Mouse (Mus musculus) common myeloid progenitor, adult 5-6 weeks (primary cell): Measurements from ENCODE around the gene Gga1. TPM values are rescaled to one million over a fixed set of nuclear protein-coding genes. Genes with fewer than 3 reads are reported as not detected.

Experiments
- ATAC-seq: replicated peaks from 2 replicates; pipeline ENCODE4 v1.8.0; 2016; ENCODE audit warnings: low read depth, mild to moderate bottlenecking, moderate TSS enrichment, inconsistent platforms; ENCODE audit not compliant: poor library complexity, severe bottlenecking
- total RNA-seq: library from RNA; stranded (forward); fragments of 200-1000, 187-1606 nt; gene quantifications from 2 replicates; pipeline ENCODE4 v1.2.3, GENCODE M21; 2017

Gene Gga1
- total RNA-seq, result 9.3 and 19.5 TPM in 2 replicates

- peak; percentile 67 for ATAC-seq
Measured at GRCm38 (mm10) chr15:78876991-78877809, at the start of gene Gga1. Gene Gga1, plus strand, starts transcription at chr15:78877190.

- no peak for ATAC-seq
Measured at GRCm38 (mm10) chr15:78828315-78828714, 48.7 kb upstream of the Gga1 start.

DNA sequence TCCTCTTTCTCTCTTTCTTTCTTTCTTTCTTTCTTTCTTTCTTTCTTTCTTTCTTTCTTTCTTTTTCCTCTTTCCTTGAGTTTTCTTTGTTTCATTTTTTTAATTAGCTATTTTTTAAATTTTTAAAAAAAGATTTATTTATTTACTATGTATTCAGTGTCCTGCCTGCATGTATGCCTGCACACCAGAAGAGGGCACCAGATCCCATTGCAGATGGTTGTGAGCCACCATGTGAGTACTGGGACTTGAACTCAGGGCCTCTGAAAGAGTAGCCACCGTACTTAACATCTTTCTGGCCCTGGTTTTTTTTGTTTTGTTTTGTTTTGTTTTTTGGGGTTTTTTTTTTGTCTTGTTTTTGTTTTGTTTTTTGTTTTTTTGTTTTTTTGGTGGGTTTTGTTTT, 47.4 kb upstream of the Gga1 start:
- no peak for ATAC-seq

DNA sequence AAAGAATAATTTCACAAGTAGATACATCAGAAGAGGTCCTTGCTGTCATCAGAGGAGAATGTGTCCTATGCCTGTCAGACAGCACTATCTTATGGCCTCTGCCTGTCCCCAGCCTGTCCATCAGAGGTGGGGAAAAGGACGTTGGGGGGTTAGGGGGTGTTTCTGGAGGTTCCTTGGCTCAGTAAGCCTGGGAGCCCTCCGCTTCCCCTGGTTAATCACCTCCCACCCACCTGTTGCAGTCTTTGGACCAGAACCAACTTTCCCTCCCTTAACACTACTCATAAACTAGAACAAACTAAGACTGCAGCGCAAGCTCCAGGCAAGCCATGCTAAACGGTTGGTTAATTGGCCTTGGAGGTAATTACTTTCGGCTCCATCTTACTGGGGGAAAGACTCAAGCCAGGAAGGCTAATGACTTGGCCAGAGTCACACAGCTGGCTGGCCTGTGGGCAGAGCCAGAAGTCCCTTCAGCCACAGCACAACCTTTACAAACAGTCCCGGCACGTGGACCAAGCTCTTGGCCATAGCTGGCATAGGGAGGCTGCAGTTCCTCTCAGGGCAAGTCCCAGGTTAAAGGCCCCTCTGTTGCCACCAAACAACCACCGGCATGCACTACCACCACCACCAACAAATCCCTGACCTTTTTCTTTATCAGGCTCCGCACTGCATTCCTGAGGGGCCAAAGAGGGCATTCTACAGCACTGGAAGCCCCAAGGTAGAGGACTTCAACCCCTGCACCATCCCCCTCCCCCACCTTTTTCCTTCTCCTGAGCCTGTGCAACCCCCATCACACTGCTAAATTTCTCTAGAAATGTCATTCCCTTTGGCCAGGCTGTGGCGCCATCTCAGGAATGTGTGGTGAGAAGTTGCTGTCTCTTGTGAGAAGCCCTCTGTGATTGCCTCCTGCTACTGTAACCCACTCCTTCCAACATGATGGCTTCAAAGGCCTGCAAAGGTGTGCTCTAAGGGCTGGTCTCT, 46.0 kb upstream of the Gga1 start:
- no peak for ATAC-seq

GRCm38 (mm10) chr15:78831720-78832657, 45.0 kb upstream of the Gga1 start:
- ATAC-seq, result no peak

- no peak for ATAC-seq
Measured at GRCm38 (mm10) chr15:78832701-78833123, 44.3 kb upstream of the Gga1 start.

DNA sequence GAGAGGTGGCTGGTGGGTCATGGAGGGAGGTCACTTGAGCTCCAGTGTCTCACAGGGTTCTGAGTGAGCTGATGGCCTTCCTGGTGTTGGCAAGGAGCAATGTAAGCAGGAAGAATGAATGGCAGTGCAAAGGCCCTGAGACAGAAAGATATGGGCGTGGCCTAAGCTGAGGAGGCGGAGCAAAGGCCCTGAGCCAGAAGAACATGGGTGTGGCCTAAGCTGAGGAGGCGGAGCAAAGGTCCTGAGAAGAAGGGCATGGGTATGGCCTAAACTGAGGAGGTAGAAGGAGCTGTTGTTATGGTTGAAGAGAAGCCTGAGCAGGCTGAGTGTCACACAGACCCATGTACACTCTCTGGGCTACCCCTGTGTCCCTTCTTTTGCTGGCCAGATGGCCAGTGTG, 43.4 kb upstream of the Gga1 start:
- ATAC-seq, result no peak

- ATAC-seq, result no peak
Measured at GRCm38 (mm10) chr15:78834233-78835005, 42.6 kb upstream of the Gga1 start.

DNA sequence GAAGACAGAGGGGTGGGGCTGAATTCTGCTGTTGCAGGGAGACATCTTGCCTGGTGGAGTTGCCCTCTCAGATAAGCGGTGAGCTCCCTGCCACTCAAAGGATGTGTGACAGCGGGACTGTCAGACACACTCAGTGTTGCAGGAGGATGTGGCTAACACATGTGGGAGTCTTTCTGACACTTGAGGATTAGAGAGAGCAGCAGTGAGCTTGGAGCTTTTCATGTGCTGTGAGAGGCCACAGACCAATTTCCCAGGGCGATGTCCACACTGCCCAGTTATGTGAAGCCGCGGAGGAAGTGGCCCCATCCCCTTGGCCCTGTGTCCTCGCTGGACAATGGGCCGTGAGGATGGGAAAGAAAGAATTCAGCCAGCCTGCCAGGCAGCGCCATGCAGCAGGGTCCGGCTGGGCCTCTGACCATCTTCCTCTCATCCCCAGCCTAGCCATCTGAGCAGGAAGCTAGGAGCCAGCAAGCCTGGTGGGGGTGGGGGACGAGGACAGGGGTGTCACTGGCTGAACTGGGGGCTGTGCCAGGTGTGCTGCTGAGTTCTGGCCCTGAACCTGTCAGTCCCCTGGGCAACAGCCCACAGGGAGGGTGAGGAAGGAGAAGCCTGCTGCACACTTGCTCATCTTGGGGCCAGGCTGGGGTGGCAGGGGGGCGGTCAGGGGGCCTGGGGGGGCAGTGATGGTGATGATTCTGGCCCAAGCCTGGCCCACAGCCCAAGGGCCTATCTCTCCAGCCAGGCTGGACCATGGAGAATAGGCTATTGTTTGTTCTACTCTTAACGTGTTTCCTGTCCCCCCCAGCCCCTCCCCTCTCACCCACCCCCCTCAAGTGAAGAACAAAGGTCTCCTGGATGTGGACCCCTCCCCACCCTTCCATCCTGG, 41.5 kb upstream of the Gga1 start:
- ATAC-seq, result peak; percentile 87

DNA sequence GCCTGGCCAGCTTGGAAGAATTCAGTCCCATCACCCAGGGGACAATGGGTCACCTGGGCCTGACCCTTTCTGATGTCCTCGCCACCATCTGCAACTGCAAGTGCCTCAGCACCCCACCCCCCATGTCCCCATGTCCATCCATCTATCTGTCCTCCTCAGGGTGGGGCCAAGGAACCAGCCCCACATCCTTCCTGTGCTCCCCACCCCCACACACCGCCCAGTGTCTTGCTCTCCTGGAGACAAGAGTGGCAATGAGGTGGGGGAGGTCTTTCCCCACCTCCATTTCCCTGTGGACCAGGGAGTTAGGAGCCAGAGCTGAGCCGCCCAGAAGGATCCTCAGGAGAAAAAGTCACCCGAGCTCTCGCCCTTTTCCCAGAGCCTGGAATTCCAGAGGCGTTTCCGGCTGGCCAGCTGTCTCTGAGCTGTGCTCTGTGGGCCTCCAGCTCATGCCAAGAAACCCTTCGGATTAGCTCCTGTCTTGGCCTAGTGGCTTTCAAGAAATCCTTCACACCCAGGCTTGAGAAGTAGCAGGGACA, 40.8 kb upstream of the Gga1 start:
- no peak for ATAC-seq

GRCm38 (mm10) chr15:78839744-78840143, 37.2 kb upstream of the Gga1 start:
- ATAC-seq, result no peak

DNA sequence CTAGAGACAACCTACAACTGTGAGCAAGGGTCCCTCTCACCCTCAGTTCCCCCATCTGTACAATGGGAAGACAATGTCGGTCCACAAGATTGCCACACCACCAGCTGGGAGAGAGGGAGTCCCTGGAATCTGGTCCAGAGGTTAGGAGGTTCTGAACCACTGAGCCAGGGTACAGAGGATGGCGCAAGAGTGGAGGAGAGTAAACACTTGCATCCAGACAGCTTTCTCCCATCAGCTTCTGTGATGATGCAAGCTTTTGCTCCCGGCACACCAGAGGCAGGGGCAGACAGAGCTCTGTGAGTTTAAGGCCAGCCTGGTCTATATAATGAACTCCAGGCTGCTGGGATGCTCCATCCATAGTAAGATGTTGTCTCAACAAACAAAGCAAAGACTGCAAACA, 36.7 kb upstream of the Gga1 start:
- no peak for ATAC-seq

- ATAC-seq, result no peak
Measured at GRCm38 (mm10) chr15:78840751-78841150, 36.2 kb upstream of the Gga1 start.

DNA sequence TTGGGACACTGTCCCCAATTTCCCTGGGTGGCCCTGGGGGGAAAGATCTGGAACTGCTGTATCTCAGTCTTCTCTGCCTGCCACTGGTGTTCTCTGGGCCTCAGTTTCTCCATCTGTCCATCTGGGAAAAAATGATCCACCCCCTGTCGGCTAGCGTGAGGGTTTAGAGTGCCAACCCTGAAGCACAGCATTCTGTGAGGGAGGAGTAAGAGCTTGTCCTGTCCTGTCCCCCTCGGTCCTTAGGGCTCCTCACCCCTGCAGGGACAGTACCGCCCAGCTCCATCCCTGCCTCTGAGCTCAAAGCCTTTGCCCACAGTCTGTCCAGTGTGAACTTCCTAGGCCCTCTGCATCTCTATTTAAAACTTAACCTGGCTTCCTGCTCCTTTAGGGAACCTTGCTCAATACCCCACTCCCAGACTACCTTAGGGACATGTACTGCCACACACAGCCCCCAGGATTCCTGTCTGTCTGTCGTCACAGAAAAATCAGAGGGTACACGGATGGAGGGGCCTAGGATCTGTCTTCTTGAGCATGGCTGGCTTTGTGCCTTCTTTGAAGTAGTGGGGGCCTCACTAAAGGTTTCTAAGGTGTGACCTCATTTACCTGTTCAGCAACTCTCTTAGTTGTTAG, 35.7 kb upstream of the Gga1 start:
- no peak for ATAC-seq

GRCm38 (mm10) chr15:78842371-78843163, 34.4 kb upstream of the Gga1 start, which contains the start of gene Cdc42ep1:
Gene Cdc42ep1, plus strand, starts transcription at chr15:78842624.
- 0 out of 2 replicates have a peak, but pooled peaks have one; percentile 13 for ATAC-seq
